ENCODE assay signal across 8 mouse cellular contexts in genomic region chr4:41756440-41756839, GRCm38 (mm10). TPM values are rescaled to one million over a fixed set of nuclear protein-coding genes. Genes with fewer than 3 reads are reported as not detected.
A peak's percentile ranks its signal among the peaks of the same experiment; 100 is the strongest.
DNase-seq lines count a peak whose midpoint lies in the region; ATAC-seq and TF ChIP-seq lines count a peak whose summit lies in the region.

No protein-coding gene starts in this region.

- peaks cover 45% of the 10 kb centered on the region for H3K4me1 ChIP-seq in heart, embryonic 10.5 days
- H3K4me1 ChIP-seq in ES-Bruce4 (ENCODE audit: control insufficient read depth, insufficient read depth, low read length): peaks cover 3% of the 10 kb centered on the region
- peaks cover 16% of the 10 kb centered on the region for H3K4me1 ChIP-seq in forebrain, embryonic 14.5 days (ENCODE audit: control insufficient read depth, insufficient read depth, low read length)
- peaks cover 57% of the 10 kb centered on the region for H3K4me1 ChIP-seq in liver, embryonic 15.5 days (replicated peaks)

- TF ChIP-seq CTCF in ES-Bruce4 (IDR thresholded peaks at IDR 0.05; ENCODE audit: low read depth, low read length): no peak

- peaks cover 6% of the 10 kb centered on the region; the same call in 1 of the 2 replicates for H3K27me3 ChIP-seq in heart, embryonic 10.5 days (ENCODE audit: insufficient read depth, poor library complexity, severe bottlenecking)
- H3K27me3 ChIP-seq in ES-Bruce4 (ENCODE audit: control insufficient read depth, insufficient read depth, low read length, poor library complexity, severe bottlenecking): no peaks in the 10 kb centered on the region
- H3K27me3 ChIP-seq in forebrain, embryonic 14.5 days (replicated peaks; ENCODE audit: control insufficient read depth, insufficient read depth, low read length): no peaks in the 10 kb centered on the region
- no peaks in the 10 kb centered on the region for H3K27me3 ChIP-seq in liver, embryonic 15.5 days

- TF ChIP-seq EP300 in ES-Bruce4 (IDR thresholded peaks at IDR 0.05; ENCODE audit: insufficient read depth, low read depth, low read length): no peak

- peaks cover 24% of the 10 kb centered on the region for H3K36me3 ChIP-seq in heart, embryonic 10.5 days
- peaks cover 8% of the 10 kb centered on the region for H3K36me3 ChIP-seq in ES-Bruce4 (ENCODE audit: control insufficient read depth, insufficient read depth, low read length, poor library complexity, severe bottlenecking)
- no peaks in the 10 kb centered on the region for H3K36me3 ChIP-seq in forebrain, embryonic 14.5 days (ENCODE audit: control insufficient read depth, insufficient read depth, low read length)
- peaks cover 24% of the 10 kb centered on the region for H3K36me3 ChIP-seq in liver, embryonic 15.5 days (replicated peaks)

- no peak for TF ChIP-seq POLR2A in ES-Bruce4 (IDR thresholded peaks at IDR 0.05; ENCODE audit: insufficient read depth, low read length)

- WGBS in heart, embryonic 10.5 days: 73% methylated on average over 8 of the region's 8 CpGs
- WGBS in forebrain, embryonic 14.5 days: 76% methylated on average over 8 of the region's 8 CpGs
- 69% methylated on average over 8 of the region's 8 CpGs for WGBS in liver, embryonic 15.5 days (ENCODE audit: insufficient replicate concordance)

- H3K4me3 ChIP-seq in heart, embryonic 10.5 days: peak overlapping the region; percentile 70
- H3K4me3 ChIP-seq in ES-Bruce4 (ENCODE audit: low read depth, low read length): peak overlapping the region; percentile 93
- H3K4me3 ChIP-seq in forebrain, embryonic 14.5 days (ENCODE audit: low read depth, low read length): peak overlapping the region; percentile 49; the same call in 1 of the 2 replicates
- peak overlapping the region; percentile 80 for H3K4me3 ChIP-seq in liver, embryonic 15.5 days (replicated peaks)

- DNase-seq in heart, embryonic 10.5 days (ENCODE audit: low spot score): peak; percentile 76
- DNase-seq in heart, postnatal 14 days: no peak
- DNase-seq in forebrain, embryonic 14.5 days (ENCODE audit: low spot score): no peak
- no peak for DNase-seq in testis, postnatal 10 days (ENCODE audit: low spot score)
- DNase-seq in ovary, adult 18-20 months (ENCODE audit: low spot score): no peak
- no peak for DNase-seq in spleen, postnatal 10 days (ENCODE audit: low spot score in 2 of 2)

- H3K4me2 ChIP-seq in forebrain, embryonic 14.5 days (ENCODE audit: low read length): peak overlapping the region; percentile 94
- H3K4me2 ChIP-seq in liver, embryonic 15.5 days: peak overlapping the region; percentile 94

- peak overlapping the region; percentile 93 for H3K27ac ChIP-seq in heart, embryonic 10.5 days
- H3K27ac ChIP-seq in ES-Bruce4 (ENCODE audit: insufficient read depth, low read length): no peak overlapping the region
- H3K27ac ChIP-seq in forebrain, embryonic 14.5 days (ENCODE audit: low read depth, low read length): no peak overlapping the region
- 0 out of 2 replicates have a peak overlapping the region, but pooled peaks have one; percentile 90 for H3K27ac ChIP-seq in liver, embryonic 15.5 days (replicated peaks)

- intact Hi-C loops in heart, postnatal 14 days (cut with DNase I): no loop called here

- ATAC-seq in forebrain, embryonic 14.5 days: 0 out of 2 replicates have a peak, but pooled peaks have one; percentile 1
- no peak for ATAC-seq in liver, embryonic 15.5 days (ENCODE audit: insufficient read depth)

- H3K9ac ChIP-seq in ES-Bruce4 (ENCODE audit: low read depth, poor library complexity, severe bottlenecking): peak overlapping the region; percentile 64
- H3K9ac ChIP-seq in forebrain, embryonic 14.5 days (ENCODE audit: low read length): peak overlapping the region; percentile 67
- peak overlapping the region; percentile 75 for H3K9ac ChIP-seq in liver, embryonic 15.5 days

- no peaks in the 10 kb centered on the region for H3K9me3 ChIP-seq in heart, embryonic 10.5 days
- H3K9me3 ChIP-seq in ES-Bruce4 (replicated peaks; ENCODE audit: control insufficient read depth, insufficient read depth, low read length, poor library complexity, severe bottlenecking): no peaks in the 10 kb centered on the region
- H3K9me3 ChIP-seq in forebrain, embryonic 14.5 days (replicated peaks; ENCODE audit: control insufficient read depth, low read length): no peaks in the 10 kb centered on the region
- no peaks in the 10 kb centered on the region for H3K9me3 ChIP-seq in liver, embryonic 15.5 days (replicated peaks)

RNA-seq across cellular contexts. Expression of gene Sigmar1, which starts 0.5 kb away (rescaled TPM):
- polyA plus RNA-seq in heart, embryonic 10.5 days (2016; fragmentation: Nextera tagmentation; extraction: Ambion mirVana): 79.3 and 97.8 TPM in 2 replicates
- 10 to 100 TPM; 22.8 to 23.2 TPM for total RNA-seq in heart, postnatal 14 days (2021)
- 62.6 and 63.1 TPM in 2 replicates for polyA plus RNA-seq in ES-Bruce4 (2011; ENCODE audit: insufficient read depth, insufficient read length, low read depth, missing spikeins)
- 49.8 and 54.2 TPM in 2 replicates for polyA plus RNA-seq in forebrain, embryonic 14.5 days (2014; fragmentation: Nextera tagmentation; extraction: Ambion mirVana)
- polyA plus RNA-seq in liver, embryonic 15.5 days (2015; fragmentation: Nextera tagmentation; extraction: Ambion mirVana): 47.3 and 59.1 TPM in 2 replicates

RNA-seq across cellular contexts. Expression of gene Galt, which starts 1.4 kb away (rescaled TPM):
- 52.7 and 69.7 TPM in 2 replicates for polyA plus RNA-seq in heart, embryonic 10.5 days (2016; fragmentation: Nextera tagmentation; extraction: Ambion mirVana)
- total RNA-seq in heart, postnatal 14 days (2021): 10 to 100 TPM; 45.6 to 52.0 TPM
- polyA plus RNA-seq in ES-Bruce4 (2011; ENCODE audit: insufficient read depth, insufficient read length, low read depth, missing spikeins): 21.7 and 21.9 TPM in 2 replicates
- polyA plus RNA-seq in forebrain, embryonic 14.5 days (2014; fragmentation: Nextera tagmentation; extraction: Ambion mirVana): 23.4 and 25.2 TPM in 2 replicates
- polyA plus RNA-seq in liver, embryonic 15.5 days (2015; fragmentation: Nextera tagmentation; extraction: Ambion mirVana): 29.9 and 36.0 TPM in 2 replicates

RNA-seq across cellular contexts. Expression of gene Ccl27a, which starts 17.6 kb away (rescaled TPM):
- polyA plus RNA-seq in heart, embryonic 10.5 days (2016; fragmentation: Nextera tagmentation; extraction: Ambion mirVana): 38.1 and 39.7 TPM in 2 replicates
- 10 to 100 TPM; 17.2 to 19.3 TPM for total RNA-seq in heart, postnatal 14 days (2021)
- polyA plus RNA-seq in ES-Bruce4 (2011; ENCODE audit: insufficient read depth, insufficient read length, low read depth, missing spikeins): 28.4 and 32.8 TPM in 2 replicates
- 195 and 200 TPM in 2 replicates for polyA plus RNA-seq in forebrain, embryonic 14.5 days (2014; fragmentation: Nextera tagmentation; extraction: Ambion mirVana)
- polyA plus RNA-seq in liver, embryonic 15.5 days (2015; fragmentation: Nextera tagmentation; extraction: Ambion mirVana): 7.3 and 8.2 TPM in 2 replicates

RNA-seq across cellular contexts. Expression of gene Arid3c, which starts 25.5 kb away (rescaled TPM):
- polyA plus RNA-seq in heart, embryonic 10.5 days (2016; fragmentation: Nextera tagmentation; extraction: Ambion mirVana): not detected in 2 replicates
- total RNA-seq in heart, postnatal 14 days (2021): not detected
- polyA plus RNA-seq in ES-Bruce4 (2011; ENCODE audit: insufficient read depth, insufficient read length, low read depth, missing spikeins): 0.64 and 0.69 TPM in 2 replicates
- 0.12 and 0.15 TPM in 2 replicates for polyA plus RNA-seq in forebrain, embryonic 14.5 days (2014; fragmentation: Nextera tagmentation; extraction: Ambion mirVana)
- not detected in 2 replicates for polyA plus RNA-seq in liver, embryonic 15.5 days (2015; fragmentation: Nextera tagmentation; extraction: Ambion mirVana)

RNA-seq across cellular contexts. Expression of gene Dctn3, which starts 33.5 kb away (rescaled TPM):
- 143 and 146 TPM in 2 replicates for polyA plus RNA-seq in heart, embryonic 10.5 days (2016; fragmentation: Nextera tagmentation; extraction: Ambion mirVana)
- 10 to 100 TPM; 83.6 to 87.8 TPM for total RNA-seq in heart, postnatal 14 days (2021)
- polyA plus RNA-seq in ES-Bruce4 (2011; ENCODE audit: insufficient read depth, insufficient read length, low read depth, missing spikeins): 65.1 and 67.6 TPM in 2 replicates
- polyA plus RNA-seq in forebrain, embryonic 14.5 days (2014; fragmentation: Nextera tagmentation; extraction: Ambion mirVana): 301 and 330 TPM in 2 replicates
- 64.1 and 67.2 TPM in 2 replicates for polyA plus RNA-seq in liver, embryonic 15.5 days (2015; fragmentation: Nextera tagmentation; extraction: Ambion mirVana)

Comparison
In these comparisons a context has a peak if more than half of its experiments do, and no peak if none do; other contexts are left out.
1. H3K27ac ChIP-seq: peak in heart, embryonic 10.5 days (single experiment) and liver, embryonic 15.5 days (single experiment); none in ES-Bruce4 (single experiment) and forebrain, embryonic 14.5 days (single experiment).
2. Peak in every context shown above with its lines, with median percentiles within 50 percentile points of each other: H3K4me3 ChIP-seq and H3K9ac ChIP-seq.